Mouse (Mus musculus) stomach, postnatal 0 days (tissue): ENCODE results near the gene Kyat1.

Source experiments
- CTCF ChIP-seq: IDR thresholded peaks from 2 replicates; pipeline ENCODE4 v1.5.1; 2016; ENCODE audit warnings: antibody characterized with exemption, low read depth, mild to moderate bottlenecking, moderate library complexity
- EP300 ChIP-seq: optimal IDR thresholded peaks from 2 replicates; pipeline ENCODE3; 2016; ENCODE audit warnings: antibody characterized with exemption

DNA sequence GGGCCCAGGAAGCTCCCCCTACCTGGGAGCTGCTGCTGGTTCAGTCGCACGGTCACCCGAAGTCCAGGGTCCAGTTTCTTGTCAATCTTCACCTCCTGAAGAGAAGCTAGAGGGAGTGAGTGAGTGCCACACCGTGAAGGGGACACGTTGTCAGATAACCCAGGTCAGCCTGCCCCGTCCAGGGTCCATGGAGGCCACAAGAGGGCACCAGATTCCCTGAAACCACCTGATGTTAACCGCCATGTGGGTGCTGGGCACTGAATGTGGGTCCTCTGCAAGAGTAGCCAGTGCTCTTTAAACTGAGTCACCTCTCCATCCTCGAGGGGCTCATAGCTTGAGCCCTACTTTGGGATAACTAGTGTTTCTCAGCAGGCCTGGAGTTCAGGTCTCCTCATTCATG is 29.8 kb downstream of the Kyat1 start:
- TF ChIP-seq CTCF (peak; percentile 54), EP300 (no peak)
